Mouse (Mus musculus) small intestine, adult 2 months (tissue): ENCODE results near the gene Timp3.

Experiments used
- CTCF ChIP-seq: fragments of 200-500 bp; IDR thresholded peaks from 2 replicates; pipeline ENCODE4 v1.5.1; 2012; ENCODE audit warnings: low read depth, mild to moderate bottlenecking, control low read depth, inconsistent platforms, low read length, moderate library complexity, mixed read lengths; ENCODE audit not compliant: insufficient replicate concordance, insufficient read length; ENCODE audit errors: extremely low read depth
- POLR2A ChIP-seq: fragments of 200-500 bp; IDR thresholded peaks from 2 replicates; pipeline ENCODE4 v1.6.1; 2012; ENCODE audit warnings: low read depth, mild to moderate bottlenecking, control low read depth, inconsistent platforms, low read length, moderate library complexity

- no peak for TF ChIP-seq CTCF
- TF ChIP-seq POLR2A, result no peak
These were observed 25.1 kb downstream of the Timp3 start for GRCm38 (mm10) chr10:86325272-86325671.
